Mouse (Mus musculus): ENCODE data around the gene Lhb.

Lhb gene

DNA sequence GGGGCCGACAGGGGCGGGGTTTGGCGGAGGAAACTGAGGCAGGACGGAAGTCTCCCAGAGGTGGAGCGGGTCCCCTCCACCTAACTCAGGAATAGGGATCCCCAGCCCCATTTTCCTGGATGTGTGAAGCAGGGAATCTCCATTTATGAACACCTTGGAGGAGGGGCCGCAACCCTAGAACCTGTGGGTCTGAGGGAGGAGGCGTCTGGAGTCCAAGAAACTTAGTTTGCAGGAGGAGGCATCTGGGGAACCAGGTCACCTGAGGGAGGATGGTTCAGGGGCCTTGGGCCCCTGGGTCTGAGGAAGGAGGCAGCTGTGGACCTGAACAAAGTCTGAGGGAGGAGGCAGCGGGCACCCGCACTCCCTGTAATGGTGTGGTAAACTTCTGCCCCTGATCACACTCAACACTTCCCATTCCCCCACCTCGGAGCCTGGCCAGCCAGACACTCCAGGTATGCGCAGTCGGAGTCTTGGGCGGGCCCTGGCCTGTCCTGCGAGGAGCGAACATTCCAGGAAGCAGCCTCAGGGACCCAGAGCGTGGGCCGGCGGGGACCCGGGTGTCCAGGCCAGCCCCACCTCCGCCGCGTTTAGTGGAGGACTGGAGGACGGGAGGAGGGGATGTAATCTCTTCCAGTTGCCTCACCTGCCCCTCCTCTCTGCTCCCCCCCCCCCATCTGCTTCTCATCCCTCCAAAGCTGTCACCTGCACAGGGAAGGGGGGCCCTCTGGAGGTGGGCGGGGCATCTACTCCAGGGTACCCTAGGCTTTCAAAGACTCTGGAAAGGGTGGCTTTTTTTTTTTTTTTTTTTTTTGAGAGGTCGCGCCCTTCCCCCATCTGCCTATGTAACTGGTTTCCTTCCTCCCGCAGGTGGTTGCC, 6.5 kb upstream of the Lhb start:
- DNase-seq: no peak

DNA sequence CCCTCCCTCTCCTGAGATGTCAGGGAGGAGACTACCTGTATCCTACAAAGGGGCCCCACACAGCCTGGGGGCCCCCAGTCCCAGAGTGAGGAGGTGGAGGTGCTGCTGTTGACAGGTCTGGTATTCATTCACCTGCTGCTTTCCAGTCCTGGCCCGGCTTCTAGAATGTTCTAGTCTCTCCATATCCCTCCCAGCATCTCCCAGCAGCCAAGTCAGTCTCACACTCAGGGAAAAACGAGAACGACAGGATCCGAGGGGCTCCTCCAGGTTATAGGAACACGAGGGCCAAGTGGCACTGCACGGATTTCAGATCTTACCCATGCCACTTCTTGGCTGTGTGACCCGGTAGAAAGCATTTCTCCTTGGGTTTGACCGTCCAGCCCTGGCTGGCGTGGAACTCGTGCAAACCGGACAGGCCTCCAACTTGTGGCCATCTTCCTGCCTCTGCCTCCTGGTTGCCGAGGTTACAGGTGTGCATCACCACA, 5.8 kb upstream of the Lhb start:
- no peak for DNase-seq

DNA sequence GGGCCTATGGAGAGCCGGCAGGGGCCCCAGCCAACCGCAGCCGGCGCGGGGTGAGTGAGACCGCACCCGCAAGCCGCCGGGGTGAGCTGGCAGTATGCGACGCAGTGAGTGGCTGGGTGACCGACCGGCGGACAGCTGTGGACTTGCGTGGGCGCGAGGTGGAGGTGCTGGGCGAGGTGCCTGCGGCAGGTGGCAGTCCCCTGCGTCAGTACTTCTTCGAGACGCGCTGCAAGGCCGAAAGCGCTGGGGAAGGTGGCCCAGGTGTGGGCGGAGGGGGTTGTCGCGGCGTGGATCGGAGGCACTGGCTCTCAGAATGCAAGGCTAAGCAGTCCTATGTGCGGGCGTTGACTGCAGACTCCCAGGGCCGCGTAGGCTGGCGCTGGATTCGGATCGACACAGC, 5.0 kb upstream of the Lhb start:
- DNase-seq: no peak

GRCm38 (mm10) chr7:45417962-45418492, 2.6 kb upstream of the Lhb start:
- DNase-seq: no peak

DNA sequence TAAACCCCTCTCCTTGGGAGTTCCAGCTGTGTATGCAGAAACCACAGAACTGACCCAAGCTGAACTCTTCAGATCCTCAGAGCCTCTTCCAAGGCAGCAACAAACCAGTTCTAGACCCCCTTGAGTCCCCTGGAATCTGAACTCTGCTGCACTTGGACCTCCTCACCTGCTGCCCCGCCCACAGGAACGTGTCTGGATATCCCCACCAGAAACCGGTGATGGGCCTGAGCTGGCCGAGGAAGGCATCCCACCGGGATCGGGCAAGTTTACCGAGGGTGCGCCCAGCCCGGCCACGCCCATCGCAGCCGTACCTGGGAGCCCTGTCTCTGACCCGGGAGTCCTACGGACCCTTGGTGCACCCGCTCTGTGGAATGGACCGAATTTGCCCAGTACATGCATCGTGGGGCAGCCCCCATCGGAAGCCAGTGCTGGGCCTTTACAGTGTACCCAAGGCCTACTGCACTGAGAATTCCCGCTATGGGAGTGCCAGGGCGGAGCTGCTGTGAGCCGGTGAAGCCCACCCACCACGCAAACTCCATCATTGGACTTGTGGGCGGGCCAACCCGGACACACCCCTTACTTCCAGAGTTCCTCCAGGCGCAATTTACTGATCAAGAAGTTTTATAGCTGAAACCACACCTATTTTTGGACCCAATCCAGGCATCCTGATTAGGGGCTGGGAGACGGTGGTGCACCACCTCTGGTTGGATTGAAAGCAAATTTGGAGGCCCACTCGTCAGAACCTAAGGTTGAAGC, 583 bp upstream of the Lhb start:
- no peak for DNase-seq

- DNase-seq: no peak
Observed at GRCm38 (mm10) chr7:45421194-45421593, 574 bp downstream of the Lhb start.

DNA sequence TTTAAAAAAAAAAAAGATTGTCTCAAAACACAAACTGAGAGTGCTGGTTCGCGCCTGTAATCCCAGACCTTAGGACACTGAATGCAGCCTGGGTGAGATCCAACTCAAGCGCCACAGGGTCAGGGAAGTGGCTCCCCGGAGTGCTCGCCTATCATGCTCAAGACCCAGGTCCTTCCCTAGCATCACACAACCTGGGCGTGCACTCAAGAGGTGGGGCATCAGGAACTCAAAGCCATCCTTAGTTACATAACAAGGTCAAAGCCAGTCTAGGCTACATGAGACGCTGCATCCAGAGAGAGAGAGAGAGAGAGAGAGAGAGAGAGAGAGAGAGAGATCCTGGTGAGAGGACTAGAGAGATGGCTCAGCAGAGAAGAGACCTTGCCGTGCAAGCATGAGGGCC, 5.9 kb downstream of the Lhb start:
- DNase-seq: no peak

- DNase-seq: no peak
Observed at GRCm38 (mm10) chr7:45433835-45434202, 13.2 kb downstream of the Lhb start.

DNA sequence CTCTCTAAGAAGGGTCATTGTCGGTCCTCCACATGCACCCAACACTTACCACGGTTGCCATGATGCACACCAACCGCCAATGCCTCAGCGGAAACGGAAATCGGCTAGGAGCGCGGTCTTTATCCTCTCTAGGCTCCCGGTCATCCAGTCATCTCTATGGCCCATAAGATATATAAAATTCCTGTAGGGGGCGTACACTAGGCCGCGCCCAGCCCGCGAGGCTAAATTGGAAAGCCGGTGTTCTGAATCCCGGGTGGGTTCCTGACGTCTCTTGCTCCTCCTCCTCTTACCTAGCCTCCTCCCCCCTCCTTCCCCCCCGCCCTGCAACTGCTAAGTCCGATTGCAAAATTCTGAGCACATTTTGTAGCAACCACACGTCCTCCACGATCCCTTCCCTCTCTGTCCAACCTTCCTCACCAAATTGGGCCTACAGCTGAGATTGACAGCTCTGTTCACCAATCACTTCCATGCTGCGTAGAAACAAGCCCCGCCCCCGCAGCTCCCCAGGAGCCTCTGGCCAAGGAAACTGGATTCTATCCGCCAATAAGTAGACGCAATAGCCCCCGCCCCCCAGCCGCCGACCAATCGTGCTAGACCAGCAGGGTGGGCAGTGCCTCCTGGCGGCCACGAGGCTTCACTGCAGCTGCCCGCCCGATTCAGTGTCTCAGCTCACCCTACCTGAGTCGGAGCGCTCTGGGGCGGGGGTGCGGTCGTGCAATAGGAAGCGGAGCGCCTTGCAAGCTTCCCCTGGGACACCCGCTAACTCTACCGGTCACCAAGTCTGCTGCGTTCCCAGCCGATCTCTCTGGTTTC, 13.8 kb downstream of the Lhb start, which contains the start of gene Gys1:
TSS of gene Gys1 (plus strand) at position 642 of the 813 bp plus-strand sequence.
- peak; percentile 100 for DNase-seq

- no peak for DNase-seq
Observed at GRCm38 (mm10) chr7:45435038-45435437, 14.4 kb downstream of the Lhb start.

DNA sequence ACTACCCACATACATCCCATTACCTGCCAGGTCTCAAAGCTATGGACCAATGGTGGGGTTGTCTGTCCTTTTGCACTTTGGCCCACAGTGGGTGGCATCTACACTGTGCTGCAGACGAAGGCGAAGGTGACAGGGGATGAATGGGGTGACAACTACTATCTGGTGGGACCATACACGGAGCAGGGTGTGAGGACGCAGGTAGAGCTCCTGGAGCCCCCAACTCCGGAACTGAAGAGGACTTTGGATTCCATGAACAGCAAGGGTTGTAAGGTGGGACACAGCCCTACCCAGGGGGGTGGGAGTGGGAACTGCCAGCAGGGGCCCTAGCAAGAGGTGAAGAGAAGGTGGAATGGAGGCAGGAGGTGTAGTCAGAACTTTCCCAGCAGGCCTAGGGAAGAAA, 15.8 kb downstream of the Lhb start:
- DNase-seq: no peak

GRCm38 (mm10) chr7:45437046-45437445, 16.4 kb downstream of the Lhb start:
- no peak for DNase-seq

DNA sequence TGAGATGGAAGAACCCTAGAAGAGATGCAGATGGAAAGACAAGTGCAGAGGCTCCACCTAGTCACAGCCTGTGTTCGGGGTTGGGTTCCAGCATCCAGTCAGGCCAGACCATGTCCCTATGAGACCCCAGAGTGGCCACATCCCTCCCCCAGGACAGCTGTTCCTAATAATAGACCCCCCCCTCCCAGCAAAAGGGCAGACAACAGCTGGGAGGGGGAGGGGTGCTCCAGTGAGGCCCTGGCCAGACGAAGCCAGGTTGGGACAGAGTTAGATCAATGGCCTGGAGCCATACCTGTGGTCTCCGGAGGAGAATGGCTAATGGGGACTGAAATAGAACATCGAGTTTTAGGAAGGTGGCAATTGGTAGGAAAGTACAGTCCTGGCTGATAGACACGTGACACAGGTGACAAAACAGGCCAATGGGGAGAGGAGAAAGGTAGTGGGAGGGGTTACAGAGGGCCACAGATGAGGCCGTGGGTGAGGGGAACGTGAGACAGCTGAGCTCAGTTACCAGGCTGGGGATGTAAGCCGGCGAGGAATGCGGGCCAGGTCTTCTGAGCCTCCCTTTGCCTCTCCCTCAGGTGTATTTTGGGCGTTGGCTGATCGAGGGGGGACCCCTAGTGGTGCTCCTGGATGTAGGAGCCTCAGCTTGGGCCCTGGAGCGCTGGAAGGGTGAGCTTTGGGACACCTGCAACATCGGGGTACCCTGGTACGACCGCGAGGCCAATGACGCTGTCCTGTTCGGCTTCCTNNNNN, 17.1 kb downstream of the Lhb start, which contains the start of gene Ruvbl2:
TSS of gene Ruvbl2 (minus strand) at position 576 of the 756 bp plus-strand sequence.
- no peak for DNase-seq

GRCm38 (mm10) chr7:45443526-45444420, 23.2 kb downstream of the Lhb start:
- no peak for DNase-seq

GRCm38 (mm10) chr7:45446589-45446988, 26.0 kb downstream of the Lhb start:
- no peak for DNase-seq

GRCm38 (mm10) chr7:45447325-45447990, 26.8 kb downstream of the Lhb start:
- peak; percentile 20 for DNase-seq

- no peak for DNase-seq
Observed at GRCm38 (mm10) chr7:45449974-45450373, 29.4 kb downstream of the Lhb start.

DNA sequence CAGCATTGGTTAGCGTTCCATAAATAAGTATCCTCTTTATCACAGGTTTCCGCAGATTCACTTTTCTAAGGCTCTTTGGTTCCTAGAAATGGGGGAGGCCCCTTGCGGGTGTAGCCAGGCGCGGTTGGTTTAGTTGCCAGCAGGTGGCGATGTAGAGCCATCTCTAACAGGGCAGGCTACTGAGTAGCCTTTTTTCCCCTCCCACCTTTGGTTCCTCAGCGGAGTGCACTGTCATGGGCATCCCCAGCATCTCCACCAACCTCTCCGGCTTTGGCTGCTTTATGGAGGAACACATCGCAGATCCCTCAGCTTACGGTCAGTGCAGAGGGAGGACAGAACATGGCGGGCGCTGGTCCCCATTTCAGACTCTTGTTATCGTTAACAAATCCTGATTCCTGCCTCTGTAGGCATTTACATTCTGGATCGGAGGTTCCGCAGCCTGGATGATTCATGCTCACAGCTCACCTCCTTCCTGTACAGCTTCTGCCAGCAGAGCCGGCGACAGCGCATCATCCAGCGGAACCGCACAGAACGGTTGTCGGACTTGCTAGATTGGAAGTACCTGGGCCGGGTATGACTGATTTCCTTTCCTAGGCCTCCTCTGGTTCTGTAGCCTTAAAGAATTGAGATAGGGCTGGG, 30.8 kb downstream of the Lhb start:
- DNase-seq: peak; percentile 85

GRCm38 (mm10) chr7:45454971-45455370, 34.4 kb downstream of the Lhb start:
- DNase-seq: no peak

Measured in thymus, postnatal 25 days (tissue).